Mouse (Mus musculus): ENCODE results near the gene Unc13a.

GRCm38 (mm10) chr8:71684701-71685100, 13.1 kb upstream of the Unc13a start:
- TF ChIP-seq CTCF (IDR thresholded peaks at IDR 0.05; ENCODE audit: control insufficient read depth, insufficient read depth, low read length) (no peak), POLR2A (IDR thresholded peaks at IDR 0.05; ENCODE audit: borderline replicate concordance, control insufficient read depth, low read depth, low read length) (no peak)
